Mouse (Mus musculus) R1 (cell line): Measurements from ENCODE around the gene Ankrd13d.

Source experiments
- DNase-seq: peaks from one replicate; pipeline ENCODE4 v3.0.0-alpha.2; 2018; ENCODE audit warnings: low read depth, low spot score

Ankrd13d gene

DNA sequence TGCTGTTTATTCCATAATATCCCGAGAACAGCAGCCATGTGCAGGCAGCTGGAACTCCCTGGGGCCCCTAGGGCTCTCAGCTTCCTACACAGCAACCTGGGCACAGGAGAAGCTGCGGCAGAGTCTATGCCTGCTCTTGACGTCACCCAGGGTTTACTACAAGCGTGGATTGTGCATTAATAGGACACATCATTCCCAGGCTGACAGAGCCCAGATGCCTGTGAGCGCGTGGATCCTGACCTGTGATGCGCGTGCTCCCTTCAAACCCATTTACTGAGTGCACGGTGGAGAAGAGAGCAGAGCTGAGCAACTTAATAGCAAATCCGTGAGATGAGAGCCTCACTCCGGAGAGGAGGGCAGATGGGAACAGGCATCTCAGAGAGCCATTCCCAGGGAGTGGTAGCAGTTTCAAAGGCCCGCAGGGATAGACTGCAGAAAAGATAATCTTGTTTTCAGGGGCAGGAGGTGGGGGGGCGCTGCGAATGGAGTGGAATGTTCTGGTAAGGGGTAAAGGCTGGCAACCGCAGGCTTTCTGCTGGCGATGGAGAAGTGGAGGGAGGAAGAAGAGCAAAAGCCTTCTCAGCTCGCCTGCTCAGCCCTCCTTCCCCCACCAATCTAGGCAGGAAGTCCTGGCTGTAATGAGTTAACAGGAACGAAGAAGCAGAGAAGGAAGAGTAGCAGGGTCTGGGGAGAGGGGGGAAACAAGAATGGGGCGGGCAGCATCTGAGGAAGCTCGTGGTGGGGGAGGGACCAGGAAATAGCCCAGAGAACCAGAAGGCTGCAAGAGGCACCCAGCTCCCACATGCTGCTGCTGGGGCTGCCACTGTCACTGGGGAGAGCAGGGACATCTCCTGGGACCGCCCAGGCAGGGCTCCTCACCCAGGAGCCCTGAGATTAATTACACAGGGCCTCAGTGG is 19.1 kb upstream of the Ankrd13d start:
- DNase-seq = no peak

DNA sequence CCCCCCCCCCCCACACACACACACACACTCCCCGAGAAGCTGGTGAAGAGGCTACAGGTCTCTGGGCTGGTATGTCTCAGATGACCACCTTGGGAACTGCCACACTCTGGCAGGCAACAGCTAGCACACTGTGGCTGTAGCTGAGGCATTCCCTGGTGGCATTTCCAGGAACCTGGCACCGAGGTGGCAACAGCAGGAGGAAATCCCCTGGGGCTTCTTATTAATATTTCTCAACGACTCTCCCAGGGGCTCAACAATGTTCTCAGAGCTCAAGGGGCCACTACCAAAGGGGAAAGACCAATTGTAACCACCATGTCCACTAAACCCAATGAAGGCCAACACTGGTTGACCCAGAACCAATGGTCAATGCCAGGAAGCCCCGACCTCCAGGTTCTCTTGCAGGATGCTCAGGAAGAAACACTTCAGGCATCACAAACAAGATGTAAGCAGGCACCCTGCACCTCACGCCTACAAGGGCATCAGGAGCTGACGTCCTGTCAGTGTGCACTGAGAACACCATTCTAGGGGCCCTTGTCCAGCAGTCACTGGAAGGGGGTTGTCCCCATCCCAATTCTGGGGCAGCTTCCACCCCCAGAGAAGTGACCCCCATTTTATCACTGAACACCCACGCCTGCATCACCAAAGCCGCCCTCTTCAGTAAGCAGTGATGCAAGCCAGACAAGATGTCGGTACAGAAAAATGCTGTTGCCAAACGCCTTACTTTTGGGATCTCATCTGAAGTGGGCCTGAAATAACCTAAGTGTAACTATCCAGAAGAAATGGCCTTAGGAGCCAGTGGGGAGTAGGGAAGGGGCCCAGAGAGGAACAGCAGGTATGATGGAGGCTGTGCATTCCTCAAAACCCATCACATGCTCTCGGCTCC is 18.2 kb upstream of the Ankrd13d start:
- DNase-seq = no peak

DNA sequence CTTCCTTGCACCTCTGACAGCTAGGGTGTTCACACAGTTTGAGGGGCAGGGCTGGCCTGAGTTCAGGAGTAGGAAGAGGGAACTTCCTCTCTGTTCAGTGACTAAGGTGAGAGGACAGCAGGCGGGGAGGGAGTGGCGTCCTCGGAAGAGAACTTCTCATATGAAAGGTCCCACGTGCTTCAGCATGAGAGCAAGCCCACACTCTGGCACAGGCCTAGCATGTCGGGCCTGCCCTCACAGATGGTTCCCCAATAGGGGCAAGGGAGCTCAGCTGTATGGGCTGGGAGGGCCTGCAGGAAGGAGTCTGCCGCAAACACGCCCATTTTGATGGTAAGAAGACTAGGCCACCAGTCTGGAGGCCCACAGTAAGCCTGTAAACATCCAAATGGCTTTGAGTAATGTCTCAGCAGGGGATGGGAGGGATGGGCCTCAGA is 17.4 kb upstream of the Ankrd13d start:
- DNase-seq = peak; percentile 79

DNA sequence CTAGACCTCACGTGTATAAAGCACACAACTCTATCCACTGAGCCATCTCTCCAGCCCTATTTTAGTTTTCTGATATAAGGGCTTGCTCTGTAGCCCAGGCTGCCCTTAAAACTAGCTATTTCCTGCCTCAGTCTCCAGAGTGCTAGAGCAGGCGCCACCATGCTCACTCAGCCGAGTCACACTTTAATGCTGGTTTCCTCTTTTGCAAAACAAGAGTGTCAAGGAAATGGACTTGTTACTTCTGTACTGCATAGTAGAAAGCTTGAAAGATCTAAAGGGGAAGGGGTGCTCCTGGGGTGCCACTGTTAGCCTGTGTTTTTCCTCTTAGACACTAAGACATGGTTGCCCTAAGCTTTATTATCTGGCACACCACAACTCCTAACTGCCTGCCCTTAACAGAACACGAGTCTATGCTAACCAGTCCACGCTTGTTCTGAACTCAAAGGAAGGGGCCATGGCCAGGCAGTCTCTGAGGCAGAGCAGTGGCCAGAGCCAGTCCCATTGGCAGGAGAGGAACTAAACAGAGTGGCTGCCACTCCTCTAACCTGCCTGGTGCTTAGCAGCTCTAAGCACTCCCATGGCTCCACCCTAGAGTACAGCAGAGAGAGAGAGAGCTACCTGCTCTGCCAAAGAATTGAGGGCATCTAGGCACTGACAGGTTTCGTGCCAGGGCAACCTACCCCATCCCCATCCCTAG is 16.8 kb upstream of the Ankrd13d start:
- DNase-seq = no peak

DNA sequence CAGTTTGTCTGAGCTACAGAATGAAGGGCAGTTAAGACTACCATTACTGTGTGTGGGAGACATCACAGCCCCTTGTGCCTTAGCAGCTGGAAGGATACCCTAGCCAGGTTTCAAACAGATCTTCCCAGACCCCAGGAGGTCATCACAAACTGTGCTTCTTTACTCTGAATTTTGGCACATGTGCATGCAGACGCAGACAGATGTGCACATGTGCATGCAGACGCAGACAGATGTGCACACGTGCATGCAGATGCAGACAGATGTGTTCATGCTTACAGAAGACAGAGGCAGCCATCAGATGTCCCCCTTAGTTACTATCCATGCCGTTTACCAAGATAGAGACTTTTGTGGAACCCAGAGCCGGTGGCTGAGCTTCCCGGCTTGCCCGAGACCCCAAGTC is 16.2 kb upstream of the Ankrd13d start:
- no peak for DNase-seq

DNA sequence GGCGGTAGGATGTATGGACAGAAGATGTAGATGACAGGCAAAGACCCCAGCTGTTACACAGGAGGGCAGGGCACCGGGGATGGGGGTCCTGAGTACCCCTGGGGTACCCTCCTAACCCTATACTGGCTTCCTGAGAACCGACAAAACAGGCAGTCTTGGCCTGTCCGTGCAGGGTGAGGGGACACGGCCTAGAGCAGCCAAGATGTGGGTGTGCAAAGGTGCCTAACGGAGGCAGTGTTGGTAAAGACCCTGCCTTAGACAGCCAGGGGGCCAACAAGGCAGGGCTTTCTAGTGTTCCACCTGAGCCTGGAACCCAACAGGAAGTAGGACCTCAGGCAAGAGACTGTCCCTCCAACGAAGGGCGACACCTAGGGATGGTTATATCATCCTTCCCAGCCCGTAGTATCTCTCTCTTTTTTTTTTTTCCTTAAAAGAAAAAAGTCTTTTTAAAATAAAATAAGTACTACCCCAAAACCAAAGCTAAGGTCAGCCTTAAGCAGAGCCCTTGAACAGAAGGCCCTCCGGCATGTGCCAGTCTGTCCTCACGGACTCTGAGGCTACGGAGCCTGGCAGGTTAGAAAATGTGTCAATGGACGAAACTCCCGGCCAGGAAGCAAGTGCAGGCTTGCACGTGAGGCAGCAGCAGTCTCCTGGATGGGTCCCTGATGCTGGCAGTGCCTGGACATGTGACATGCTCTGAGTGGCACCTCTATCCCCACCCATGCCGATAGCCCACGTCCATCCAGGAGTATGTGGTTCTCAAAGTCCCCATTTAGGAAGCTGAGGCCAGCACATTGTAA is 15.6 kb upstream of the Ankrd13d start:
- no peak for DNase-seq

DNA sequence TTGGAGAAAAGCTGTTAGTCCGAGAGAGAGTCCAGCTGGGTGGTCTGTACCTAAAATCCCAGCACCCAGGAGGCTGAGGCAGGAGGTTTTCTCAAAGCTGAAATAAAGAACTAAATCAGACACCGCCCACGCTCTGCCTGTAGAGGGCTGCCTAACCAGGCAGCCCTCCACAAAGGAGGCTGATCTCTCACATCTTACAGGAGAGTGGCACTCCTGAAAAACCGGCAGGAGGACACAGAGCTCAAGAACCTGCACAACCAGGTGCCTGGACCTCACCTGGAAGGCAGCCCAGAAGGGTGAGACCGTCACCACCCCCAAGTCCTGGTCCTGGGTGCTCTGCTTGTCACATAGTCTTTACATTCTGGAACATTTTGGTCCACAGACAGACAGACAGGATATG is 14.9 kb upstream of the Ankrd13d start:
- DNase-seq = no peak

DNA sequence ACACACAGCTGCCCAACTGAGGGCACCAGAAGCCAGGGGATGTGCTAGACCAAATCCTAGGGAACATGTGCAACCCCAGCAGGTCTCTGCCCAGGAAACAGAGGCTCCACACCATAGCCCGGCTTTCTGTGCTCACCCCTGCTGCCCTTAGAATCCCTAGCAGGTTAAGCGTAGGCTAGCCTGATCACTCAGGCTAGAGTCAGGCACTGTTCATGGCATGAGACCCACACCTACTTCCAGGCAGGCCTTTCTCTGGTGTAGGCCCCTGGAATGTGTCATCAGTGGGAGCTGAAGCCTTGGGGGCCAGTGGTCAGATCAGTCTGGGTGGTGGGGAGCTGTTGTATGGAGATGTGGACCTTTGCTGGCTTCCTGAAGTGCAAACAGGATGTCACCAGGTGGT is 13.7 kb upstream of the Ankrd13d start:
- DNase-seq = no peak

DNA sequence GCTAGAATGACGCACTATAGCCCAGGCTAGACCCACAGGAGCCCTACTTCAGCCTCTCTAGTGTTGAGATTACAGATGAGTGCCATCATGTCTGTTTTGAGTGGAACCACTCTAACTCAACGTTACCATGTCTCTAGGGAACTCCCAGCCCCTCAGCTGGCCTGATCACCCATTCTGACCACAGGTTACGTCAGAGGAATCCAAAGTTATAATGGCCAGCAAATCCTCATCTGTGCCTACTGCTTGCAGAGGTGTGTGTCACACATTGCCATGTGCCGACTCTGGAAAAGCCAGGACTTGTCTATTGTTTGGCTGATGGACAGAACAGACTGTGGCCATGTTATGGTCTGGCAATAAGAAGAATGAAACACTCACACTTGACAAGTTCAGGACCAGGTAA is 12.5 kb upstream of the Ankrd13d start:
- no peak for DNase-seq

DNA sequence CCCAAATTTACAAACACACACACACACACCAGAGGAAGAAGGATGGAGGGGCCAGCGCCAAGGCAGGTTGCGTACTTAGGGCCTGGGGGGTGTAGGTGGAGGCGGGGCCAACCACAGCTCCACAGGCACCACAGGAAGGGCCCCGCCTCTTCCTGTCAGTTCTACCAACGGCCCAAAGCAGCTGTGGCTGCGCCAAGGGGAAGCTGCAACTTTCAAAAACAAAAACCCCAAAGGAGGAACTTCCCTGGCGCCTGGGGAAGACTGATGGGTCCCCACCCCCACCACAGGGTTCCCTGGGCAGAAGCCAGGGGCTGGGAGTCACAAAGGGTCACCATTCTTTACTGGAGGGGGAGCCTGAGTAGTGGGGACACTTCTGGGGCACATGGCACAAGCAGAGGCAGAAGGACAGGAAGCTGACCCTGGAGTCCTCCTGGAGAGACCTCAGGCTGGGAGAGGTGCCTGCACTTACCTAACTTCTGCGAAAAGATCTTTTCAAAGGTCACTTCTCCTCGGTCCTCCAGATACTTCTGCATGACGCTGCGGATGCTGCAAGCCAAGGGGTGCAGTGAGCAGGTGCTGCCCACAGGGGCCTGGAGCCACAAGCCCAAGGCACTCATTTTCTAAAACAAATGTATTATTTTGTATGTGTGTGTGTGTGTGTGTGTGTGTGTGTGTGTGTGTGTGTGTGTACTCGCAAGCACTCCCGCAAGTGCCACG is 11.6 kb upstream of the Ankrd13d start:
- DNase-seq = peak; percentile 71

DNA sequence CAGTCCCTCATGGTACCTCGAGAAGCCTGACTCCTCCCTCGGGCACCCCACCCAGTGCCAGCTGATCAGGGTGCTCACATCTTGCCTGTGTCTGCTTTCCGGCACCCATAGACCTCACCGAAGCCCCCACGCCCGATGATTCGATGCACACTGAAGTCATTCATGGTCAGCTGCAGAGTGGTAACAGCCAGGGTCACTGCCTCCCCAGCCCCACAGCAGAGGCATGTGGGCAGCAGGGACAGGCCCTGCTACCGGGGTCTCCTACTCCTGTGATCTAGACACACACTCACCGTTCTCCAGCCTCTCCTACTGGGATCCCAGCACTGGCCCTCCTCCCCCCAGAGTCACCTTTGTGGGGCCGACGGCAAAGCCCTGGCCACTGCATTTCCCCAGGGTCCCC is 8.2 kb upstream of the Ankrd13d start:
- DNase-seq = no peak

DNA sequence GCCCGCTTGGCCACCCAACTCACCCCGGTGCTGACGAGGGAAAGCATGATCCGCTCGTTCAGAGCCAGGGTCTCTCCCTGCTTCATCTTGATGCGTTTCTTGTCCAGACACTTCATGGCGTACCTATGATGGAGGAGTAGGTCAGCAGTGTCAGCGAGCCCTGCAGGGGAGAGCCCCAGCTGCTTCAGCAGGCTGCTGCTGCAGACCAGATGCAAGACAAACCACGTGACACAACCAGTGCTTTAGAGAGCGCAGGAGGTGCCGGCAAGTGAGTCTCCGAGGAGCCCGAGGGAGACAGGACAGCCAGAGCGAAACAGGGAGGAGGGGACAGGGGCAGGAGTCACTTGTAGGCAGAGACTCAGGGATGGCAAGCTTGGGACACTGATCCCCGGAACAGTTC is 7.8 kb upstream of the Ankrd13d start:
- no peak for DNase-seq

DNA sequence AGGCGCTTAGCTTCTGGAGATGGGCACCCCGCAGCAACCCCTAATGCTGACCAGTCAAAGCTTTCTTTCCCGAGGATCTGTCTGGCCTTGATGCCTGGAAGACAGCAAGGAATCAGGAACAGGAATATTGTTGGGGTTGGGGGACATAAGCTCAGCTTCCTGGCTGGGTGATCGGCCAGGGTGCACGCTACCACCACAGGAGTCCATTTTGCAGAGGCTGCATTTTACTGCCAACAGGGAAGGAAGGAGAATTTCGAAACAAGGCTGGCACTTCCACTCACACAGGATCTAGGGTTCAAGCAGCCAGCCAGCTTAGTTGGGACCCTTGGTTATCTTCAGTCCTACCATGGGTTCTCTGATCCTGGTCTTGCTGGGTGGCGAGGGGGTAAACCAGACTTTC is 716 bp upstream of the Ankrd13d start:
- no peak for DNase-seq

DNA sequence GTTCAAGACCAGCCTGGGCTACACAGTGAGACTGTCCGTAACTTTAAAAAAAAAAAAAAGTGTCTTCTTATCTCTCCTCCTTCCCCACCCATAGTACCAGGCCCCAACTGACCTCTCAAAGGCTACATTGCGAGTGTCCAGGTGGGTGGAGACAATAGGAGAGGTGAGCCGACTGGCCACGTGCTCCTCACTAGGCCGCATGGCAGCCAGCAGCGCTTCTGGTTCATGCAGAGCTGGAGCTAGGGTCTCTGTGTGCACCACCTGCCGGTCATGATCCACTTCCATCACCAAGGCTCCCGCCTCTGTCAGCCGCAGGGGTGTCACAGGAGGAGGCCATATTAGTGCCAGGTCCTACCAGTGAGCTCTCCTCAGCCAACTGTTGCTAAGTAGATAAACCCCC is 2.5 kb downstream of the Ankrd13d start:
- no peak for DNase-seq

DNA sequence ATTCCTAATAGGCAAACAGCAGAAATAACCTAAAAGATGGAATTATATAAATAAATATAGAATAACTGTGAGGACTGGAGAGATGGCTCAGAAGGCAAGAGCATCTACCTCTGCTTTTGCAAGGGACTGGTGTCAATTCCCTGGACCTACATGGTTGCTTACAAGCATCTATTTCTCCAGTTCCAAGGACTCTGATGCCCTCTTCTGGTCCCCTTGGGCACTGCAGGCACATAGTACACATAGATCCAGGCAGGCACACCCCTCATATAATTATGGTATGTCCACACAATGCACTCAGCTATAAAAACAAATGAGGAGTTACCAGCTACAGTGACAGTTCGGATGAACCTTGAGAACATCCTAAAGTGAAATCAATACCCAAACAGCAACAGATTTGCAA is 3.5 kb downstream of the Ankrd13d start:
- peak; percentile 88 for DNase-seq

DNA sequence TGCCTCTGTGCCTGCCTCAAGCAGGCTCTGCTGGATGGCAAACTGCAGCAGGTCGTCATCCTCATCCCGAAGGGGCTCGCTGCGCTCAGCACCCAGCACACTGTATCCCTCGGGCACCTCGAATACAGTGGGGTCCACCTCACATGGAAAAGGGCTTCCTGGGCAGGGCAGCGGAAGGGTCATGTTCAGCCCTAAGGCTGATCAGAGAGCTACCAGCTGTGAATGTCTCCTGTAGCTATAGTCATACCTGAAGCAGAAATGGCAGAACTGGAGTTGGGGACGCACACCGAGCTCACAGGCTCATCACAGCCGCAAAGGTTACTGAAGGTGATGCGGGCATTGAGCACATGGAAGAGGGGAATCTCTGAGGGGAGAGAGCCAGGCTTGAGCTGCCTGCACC is 12.0 kb downstream of the Ankrd13d start:
- no peak for DNase-seq

DNA sequence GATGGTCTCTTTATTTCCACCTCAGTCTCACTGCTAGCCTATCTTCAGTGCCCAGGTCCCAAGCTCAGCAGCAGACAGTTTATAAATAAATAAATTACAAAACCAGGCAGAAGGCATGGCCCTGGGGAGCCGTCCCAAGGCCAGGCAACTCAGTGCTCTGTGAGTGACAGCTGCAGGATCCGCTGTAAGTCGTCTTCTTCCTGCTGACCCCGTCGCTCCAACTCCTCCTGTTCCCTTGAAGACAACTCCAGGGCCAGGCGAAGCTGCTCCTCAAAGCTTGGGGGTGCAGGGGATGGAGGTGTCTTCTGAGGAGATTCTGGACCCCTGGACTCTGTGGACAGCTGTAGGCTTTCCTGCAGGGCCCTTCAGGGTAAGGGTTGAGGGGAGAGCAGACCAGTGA is 12.8 kb downstream of the Ankrd13d start:
- DNase-seq = no peak

DNA sequence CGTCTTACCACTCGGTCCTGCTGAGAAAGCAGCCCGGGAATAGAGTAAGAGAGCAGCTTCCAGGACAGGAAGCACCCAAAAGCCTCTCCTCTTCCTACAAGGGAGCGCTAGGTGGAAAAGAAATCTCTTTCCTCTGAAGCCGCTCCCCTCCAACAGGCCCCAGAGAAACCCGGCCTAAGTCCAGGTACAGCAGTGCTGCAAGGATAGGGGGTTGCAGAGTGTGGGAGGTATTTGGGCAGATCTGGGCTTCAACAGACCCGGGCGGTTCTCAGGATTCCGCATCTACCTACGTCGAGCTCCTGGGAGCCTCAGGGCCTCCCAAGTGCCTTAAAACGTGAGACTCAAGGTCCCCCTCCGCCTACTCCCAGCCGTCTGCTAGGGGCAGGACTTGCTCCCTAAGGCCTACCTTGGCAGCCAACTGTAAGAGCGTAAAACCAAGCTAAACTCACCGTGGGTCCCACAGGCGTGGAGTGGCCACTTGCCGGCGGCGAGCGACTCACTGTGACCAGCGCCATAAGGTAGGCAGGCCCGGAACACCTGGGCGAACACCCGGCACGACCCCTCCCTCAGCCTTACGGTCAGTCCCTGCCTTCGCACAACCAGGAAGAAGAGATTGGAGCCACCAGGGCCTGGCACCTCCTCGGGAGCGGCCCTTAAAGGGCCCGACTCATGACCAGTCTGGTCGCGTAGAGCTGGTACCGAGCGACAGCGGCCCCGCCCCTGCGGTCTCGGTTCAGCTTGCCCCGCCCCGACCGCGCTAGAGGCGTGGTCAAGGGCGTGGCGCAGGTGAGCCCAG is 14.2 kb downstream of the Ankrd13d start, which contains the start of gene Ssh3:
Gene Ssh3, minus strand, starts transcription at position 615 of the 796 bp plus-strand sequence.
- peak; percentile 61 for DNase-seq

DNA sequence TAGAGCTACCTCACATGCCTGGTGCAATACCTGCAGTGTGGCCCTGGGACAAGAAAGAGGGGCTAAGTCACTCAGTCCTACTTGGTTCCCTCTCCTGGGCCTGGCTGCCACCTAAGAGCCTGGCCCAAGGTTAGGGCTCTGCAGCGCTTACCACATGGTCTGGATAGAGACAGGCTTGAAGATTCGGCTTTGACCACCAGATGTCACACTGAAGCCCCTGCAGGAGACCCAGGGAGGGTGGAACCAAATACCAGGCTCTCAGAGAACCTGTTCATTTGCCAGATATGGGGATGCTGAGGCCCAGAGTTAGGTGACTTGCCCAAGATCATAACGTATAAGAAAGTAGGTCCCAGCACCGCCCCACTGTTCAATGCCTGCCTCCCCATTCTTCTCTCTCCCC is 17.0 kb downstream of the Ankrd13d start:
- peak; percentile 42 for DNase-seq
